Mouse (Mus musculus) lung, adult 18-20 months (tissue): ENCODE measurements around the gene Zfp57.
A peak's percentile ranks its signal among the peaks of the same experiment; 100 is the strongest.

Experiments used
- DNase-seq, 2 experiments: peaks; one replicate each; pipeline ENCODE4 v3.0.0; 2022; ENCODE audit warnings: mixed read lengths in 2 of 2

Gene Zfp57

GRCm38 (mm10) chr17:37046312-37047112, 45.5 kb downstream of the Zfp57 start:
- DNase-seq: peak; percentile 63 to 70

GRCm38 (mm10) chr17:37047332-37047976, 46.5 kb downstream of the Zfp57 start:
- DNase-seq: no peak

- DNase-seq: no peak
These were observed 47.0 kb downstream of the Zfp57 start for GRCm38 (mm10) chr17:37047981-37048380.

DNA sequence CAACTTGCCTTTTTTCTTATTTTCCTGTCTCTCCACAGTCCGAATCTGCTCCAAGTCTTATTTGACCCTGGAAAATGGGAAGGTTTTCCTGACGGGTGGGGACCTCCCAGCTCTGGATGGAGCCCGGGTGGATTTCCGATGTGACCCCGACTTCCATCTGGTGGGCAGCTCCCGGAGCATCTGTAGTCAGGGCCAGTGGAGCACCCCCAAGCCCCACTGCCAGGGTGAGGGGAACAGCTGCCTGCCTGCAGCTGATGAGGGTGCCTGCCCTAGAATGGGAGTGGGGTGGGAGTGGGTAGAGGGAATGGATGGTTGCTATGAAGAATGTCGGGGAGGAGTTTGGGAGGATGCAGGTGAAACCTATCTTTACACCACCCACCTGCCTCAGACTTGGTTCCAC, 47.4 kb downstream of the Zfp57 start:
- no peak for DNase-seq

DNA sequence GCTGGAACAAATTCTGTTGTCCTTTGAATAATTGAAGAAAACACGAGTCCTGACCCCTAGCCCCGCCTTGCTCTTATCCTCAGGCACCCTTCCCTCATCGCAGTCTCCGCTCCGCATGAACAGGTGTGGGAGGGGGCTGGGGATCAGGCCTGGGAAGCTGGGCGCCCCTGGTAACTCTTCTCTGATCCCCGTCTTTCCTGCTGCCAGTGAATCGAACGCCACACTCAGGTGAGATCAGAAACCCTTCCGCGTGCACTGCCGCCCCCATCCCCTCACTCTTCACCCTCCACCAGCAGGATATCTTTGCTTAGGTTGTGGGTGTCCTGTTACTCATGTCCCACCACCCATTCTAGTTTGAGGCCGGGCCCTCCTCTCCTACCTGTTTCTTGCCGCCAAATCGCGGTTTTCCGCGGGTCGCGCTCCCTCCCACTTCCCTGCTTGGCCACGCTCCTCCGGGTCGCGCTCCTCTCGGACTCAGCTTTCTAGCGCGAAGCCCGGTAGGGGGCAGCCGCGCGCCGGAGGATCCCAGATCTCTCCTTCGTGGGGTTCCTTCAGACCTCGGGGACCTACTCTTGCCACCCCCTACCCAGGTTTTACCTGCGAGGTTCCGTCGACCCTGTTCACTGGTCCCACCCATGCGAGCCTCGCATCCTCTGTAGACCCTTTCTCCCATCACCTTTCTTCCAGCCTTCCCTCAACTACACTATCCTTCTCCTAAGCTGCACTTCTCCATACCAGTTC, 48.8 kb downstream of the Zfp57 start:
- DNase-seq: peak; percentile 51 to 68

GRCm38 (mm10) chr17:37050399-37050798, 49.4 kb downstream of the Zfp57 start:
- DNase-seq: peak; percentile 83 to 86

DNA sequence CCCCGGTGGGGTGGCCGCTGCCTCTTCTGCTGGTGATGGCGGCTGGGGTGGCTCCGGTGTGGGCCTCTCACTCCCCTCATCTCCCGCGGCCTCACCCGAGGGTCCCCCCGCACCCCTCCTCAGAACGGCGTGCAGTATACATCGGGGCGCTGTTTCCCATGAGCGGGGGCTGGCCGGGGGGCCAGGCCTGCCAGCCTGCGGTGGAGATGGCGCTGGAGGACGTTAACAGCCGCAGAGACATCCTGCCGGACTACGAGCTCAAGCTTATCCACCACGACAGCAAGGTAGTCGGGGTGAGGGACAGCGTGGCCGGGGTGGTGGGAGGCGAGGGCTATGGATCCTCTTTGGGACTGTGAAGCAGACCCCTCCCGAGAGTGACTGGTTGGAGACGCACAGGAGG, 49.9 kb downstream of the Zfp57 start:
- DNase-seq: no peak

GRCm38 (mm10) chr17:37051745-37052144, 50.8 kb downstream of the Zfp57 start:
- no peak for DNase-seq

- DNase-seq: no peak
These were observed 56.0 kb downstream of the Zfp57 start for GRCm38 (mm10) chr17:37056957-37057356.
